ENCODE assay signal across 18 mouse cellular contexts in genomic region chr5:22153601-22154000, GRCm38 (mm10).
A peak's percentile ranks its signal among the peaks of the same experiment; 100 is the strongest.
DNase-seq lines count a peak whose midpoint lies in the region; ATAC-seq and TF ChIP-seq lines count a peak whose summit lies in the region.
"Had no signal": no experiment of that assay in that cellular context is flagged by ENCODE, and none has a peak within 500 bp of the region (broad histone marks: within the 10 kb centered on the region; RNA-seq: fewer than 3 reads in every experiment).

No protein-coding gene starts in this region.

- H3K4me3 ChIP-seq in forebrain, embryonic 16.5 days (replicated peaks; ENCODE audit: low read length) = no peak overlapping the region
- no peak overlapping the region for H3K4me3 ChIP-seq in gastrocnemius, adult 2 months
- H3K4me3 ChIP-seq: embryonic facial prominence, embryonic 15.5 days; myocyte had no signal

- no peak for TF ChIP-seq CTCF in gastrocnemius, adult 2 months (IDR thresholded peaks at IDR 0.05)

- peak; percentile 66 for ATAC-seq in forebrain, embryonic 16.5 days
- ATAC-seq: activated CD4-positive, CD25-positive, alpha-beta regulatory T cell, adult 4 months had no signal

- WGBS in forebrain, embryonic 16.5 days = 13% methylated on average over 6 of the region's 6 CpGs

- intact Hi-C loops in gastrocnemius, adult 2 months (cut with DNase I) = no loop called here

- DNase-seq in heart, adult 11 months = peak; percentile 78
- no peak for DNase-seq in heart, adult 8-10 months (ENCODE audit: low spot score)
- peak; percentile 93 for DNase-seq in brain, adult 2 months (ENCODE audit: low read depth, low spot score)
- DNase-seq in cerebellum, adult 9-11 months = peak; percentile 92
- no peak for DNase-seq in gastrocnemius, adult 2 months
- no peak for DNase-seq in ovary, postnatal 36 days (ENCODE audit: low spot score)
- DNase-seq in adrenal gland, adult 8-10 months = no peak
- DNase-seq: heart, adult 18-20 months; kidney, adult 8-10 months; kidney, postnatal 4 days; lung, embryonic 14.5 days had no signal

- H3K4me2 ChIP-seq in forebrain, embryonic 16.5 days (ENCODE audit: low read length) = no peak overlapping the region
- H3K4me2 ChIP-seq: embryonic facial prominence, embryonic 15.5 days; hindbrain, embryonic 14.5 days; liver, embryonic 11.5 days; lung, embryonic 14.5 days had no signal

- H3K27ac ChIP-seq in forebrain, embryonic 16.5 days (ENCODE audit: low read length) = no peak overlapping the region
- H3K27ac ChIP-seq in gastrocnemius, adult 2 months = no peak overlapping the region
- H3K27ac ChIP-seq: embryonic facial prominence, embryonic 15.5 days; hindbrain, embryonic 14.5 days had no signal

- H3K36me3 ChIP-seq in forebrain, embryonic 16.5 days (ENCODE audit: control insufficient read depth, insufficient read depth) = no peaks in the 10 kb centered on the region
- H3K36me3 ChIP-seq: embryonic facial prominence, embryonic 15.5 days had no signal

- no peak overlapping the region for H3K9ac ChIP-seq in forebrain, embryonic 16.5 days (replicated peaks; ENCODE audit: low read depth, low read length)
- H3K9ac ChIP-seq: embryonic facial prominence, embryonic 15.5 days; hindbrain, embryonic 14.5 days; lung, embryonic 14.5 days had no signal

- H3K4me1 ChIP-seq in forebrain, embryonic 16.5 days (replicated peaks; ENCODE audit: control insufficient read depth, insufficient read depth, low read length) = peaks cover 5% of the 10 kb centered on the region; the same call in 1 of the 2 replicates
- H3K4me1 ChIP-seq: embryonic facial prominence, embryonic 15.5 days had no signal

- H3K27me3 ChIP-seq in forebrain, embryonic 16.5 days (replicated peaks; ENCODE audit: control insufficient read depth, insufficient read depth, low read length) = no peaks in the 10 kb centered on the region
- H3K27me3 ChIP-seq: CH12.LX; embryonic facial prominence, embryonic 15.5 days had no signal

- H3K9me3 ChIP-seq in forebrain, embryonic 16.5 days (ENCODE audit: control insufficient read depth, low read length) = no peaks in the 10 kb centered on the region
- H3K9me3 ChIP-seq: embryonic facial prominence, embryonic 15.5 days had no signal

Comparison
In these comparisons a context has a peak if more than half of its experiments do, and no peak if none do; other contexts are left out.
1. DNase-seq: peak in heart, adult 11 months (single experiment), brain, adult 2 months (single experiment) and cerebellum, adult 9-11 months (single experiment); none in heart, adult 8-10 months (single experiment), gastrocnemius, adult 2 months (single experiment), ovary, postnatal 36 days (single experiment) and adrenal gland, adult 8-10 months (single experiment).